Mouse (Mus musculus) left cerebral cortex, postnatal 14 days (tissue): Measurements from ENCODE around the gene Clec4a3. TPM values are rescaled to one million over a fixed set of nuclear protein-coding genes. Genes with fewer than 3 reads are reported as not detected.
A peak's percentile ranks its signal among the peaks of the same experiment; 100 is the strongest.
"Not testable (repeated sequence)": the region's sequence is repeated elsewhere in the genome, so short reads cannot be mapped to it uniquely, and the experiment has no call there.

Experiments
- DNase-seq, 2 experiments: peaks; one replicate each; pipeline ENCODE4 v3.0.0; 2021 to 2022; ENCODE audit warnings: low spot score in 2 of 2, mixed read lengths in 1 of 2
- intact Hi-C: fragments of 180-260 bp; cut with DNase I; formaldehyde crosslinking; loops from one replicate; pipeline ENCODE4 v1.15.1; 2025
- long read RNA-seq, 2 experiments: library from polyadenylated mRNA; stranded (forward); transcript quantifications; one replicate each; pipeline ENCODE4 v2.0.0; 2021
- total RNA-seq, 2 experiments: library from RNA; stranded (reverse); gene quantifications; 2 replicates each; pipeline ENCODE4 v1.2.3; 2021

Clec4a3 gene
- 1 to 10 TPM in 1 of 2 experiments, under 1 TPM in 1; 0.59 to 1.0 TPM for total RNA-seq
- long read RNA-seq, experiment 1, partial matches to known transcripts, result 0 of 1 reads
- long read RNA-seq, experiment 1, other reads (novel, unspliced or antisense), result 0 of 1 reads
- long read RNA-seq, experiment 2, result 0 reads

GRCm38 (mm10) chr6:122952401-122952800, at the start of gene Clec4a3:
Gene Clec4a3, plus strand, starts transcription at chr6:122952515.
- DNase-seq, result peak in 1 of 2 experiments; percentile 22
- intact Hi-C loops, result no loop called here

- no peak for DNase-seq
- intact Hi-C loops, result no loop called here
Measured at GRCm38 (mm10) chr6:122919922-122920321, 32.4 kb upstream of the Clec4a3 start.

GRCm38 (mm10) chr6:122921451-122921850, 30.9 kb upstream of the Clec4a3 start, which contains the start of gene Clec4a1:
Gene Clec4a1, plus strand, starts transcription at chr6:122921848.
- peak in 1 of 2 experiments; percentile 1 for DNase-seq
- intact Hi-C loops, result no loop called here

GRCm38 (mm10) chr6:122934845-122935244, 17.5 kb upstream of the Clec4a3 start:
- DNase-seq, result no peak
- intact Hi-C loops, result no loop called here

- intact Hi-C loops, result no loop called here
- DNase-seq, result no peak
Measured at GRCm38 (mm10) chr6:122939618-122940017, 12.7 kb upstream of the Clec4a3 start.

- intact Hi-C loops, result no loop called here
- DNase-seq, result no peak
Measured at GRCm38 (mm10) chr6:122946760-122947159, 5.6 kb upstream of the Clec4a3 start.

- intact Hi-C loops, result no loop called here
Measured at GRCm38 (mm10) chr6:122964562-122964961, 12.2 kb downstream of the Clec4a3 start.

GRCm38 (mm10) chr6:122969048-122969447, 16.7 kb downstream of the Clec4a3 start:
- no peak for DNase-seq
- intact Hi-C loops, result no loop called here

More at GRCm38 (mm10) chr6:122964562-122964961, 12.2 kb downstream of the Clec4a3 start:
- DNase-seq, result no peak

- intact Hi-C loops, result no loop called here
- no peak for DNase-seq
Measured at GRCm38 (mm10) chr6:122989876-122990437, 37.6 kb downstream of the Clec4a3 start, which contains the start of gene Clec4a4. Gene Clec4a4, plus strand, starts transcription at chr6:122990367.

- DNase-seq, result not testable (repeated sequence)
- intact Hi-C loops, result loop anchor here (1.0 kb wide), 1 partner anchor 112 kb away; no protein-coding TSS in a partner anchor
Measured at GRCm38 (mm10) chr6:123004696-123005095, 52.4 kb downstream of the Clec4a3 start.

- DNase-seq, result peak in 1 of 2 experiments; percentile 5
- intact Hi-C loops, result loop anchor here (1.0 kb wide), 1 partner anchor 113 kb away; no protein-coding TSS in a partner anchor
Measured at GRCm38 (mm10) chr6:123005591-123005990, 53.3 kb downstream of the Clec4a3 start.

Other genes with a start within 250 kb of the Clec4a3 start
- gene Nanog, start 245.0 kb upstream of the Clec4a3 start, total RNA-seq, result not detected
- gene Slc2a3, start 150.9 kb upstream of the Clec4a3 start, total RNA-seq, result 100 to 1,000 TPM; 169 TPM
- gene Foxj2, start 132.6 kb upstream of the Clec4a3 start, total RNA-seq, result 10 to 100 TPM; 25.7 to 28.0 TPM
- gene C3ar1, start 96.4 kb upstream of the Clec4a3 start, total RNA-seq, result under 1 TPM; 0.57 to 0.59 TPM
- 100 to 1,000 TPM; 176 to 187 TPM for gene Necap1, start 78.0 kb upstream of the Clec4a3 start, total RNA-seq
- gene Clec4a1, start 30.7 kb upstream of the Clec4a3 start, total RNA-seq, result under 1 TPM; 0.53 to 0.57 TPM
- not detected for gene Clec4a4, start 37.9 kb downstream of the Clec4a3 start, total RNA-seq
- gene Clec4b1, start 97.4 kb downstream of the Clec4a3 start, total RNA-seq, result not detected
- gene Clec4a2, start 153.9 kb downstream of the Clec4a3 start, total RNA-seq, result 1 to 10 TPM; 1.7 to 2.3 TPM
- not detected for gene Clec4b2, start 220.4 kb downstream of the Clec4a3 start, total RNA-seq